Mouse (Mus musculus): ENCODE results near the gene Ttc7b.

The Ttc7b gene

DNA sequence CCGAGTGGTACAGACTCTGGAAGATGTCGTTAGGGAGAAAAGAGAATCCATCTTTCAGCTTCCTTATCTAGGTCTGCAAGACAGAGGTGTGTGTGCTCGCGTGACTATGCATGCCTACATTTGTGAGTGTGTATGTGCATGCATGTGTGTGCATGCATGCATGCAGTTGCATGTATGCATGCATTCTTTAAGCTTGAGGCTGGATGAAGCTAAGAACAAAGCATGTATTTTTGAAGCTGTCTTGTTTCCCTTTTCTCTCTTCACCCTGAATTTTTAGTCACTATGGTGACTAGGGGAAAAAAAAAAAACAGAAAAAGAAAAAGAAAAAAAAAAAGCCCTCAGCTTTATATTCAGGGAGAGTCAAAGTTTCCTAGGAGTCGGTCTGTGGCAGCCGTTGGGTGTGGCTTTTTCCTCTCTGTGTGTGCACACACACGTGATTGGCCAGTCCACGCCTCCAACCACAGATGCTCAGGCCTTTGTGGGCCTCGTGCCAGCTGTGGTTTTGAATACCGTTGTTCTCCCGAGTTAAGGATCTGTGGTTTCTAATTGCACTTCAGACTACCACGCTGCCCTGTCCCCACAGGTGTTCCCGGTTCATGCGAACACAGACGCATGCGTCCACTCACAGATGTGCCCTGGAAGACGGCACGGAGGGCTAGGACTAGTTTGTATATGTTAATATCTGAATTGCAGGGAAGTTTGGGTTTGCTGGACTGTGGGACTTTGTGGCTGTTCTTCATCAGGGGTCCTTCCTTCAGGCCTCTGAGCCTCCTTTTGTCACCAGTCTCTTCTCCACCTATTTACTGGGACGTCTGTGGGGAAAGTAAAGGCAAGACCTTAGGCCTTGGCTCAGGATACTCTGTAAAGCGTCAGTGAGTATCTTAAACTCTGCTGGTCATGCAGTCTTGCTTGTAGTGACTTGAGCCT, 243.8 kb downstream of the Ttc7b start:
- peak; percentile 85 to 87 for DNase-seq (ENCODE audit: low spot score in 2 of 2)

DNA sequence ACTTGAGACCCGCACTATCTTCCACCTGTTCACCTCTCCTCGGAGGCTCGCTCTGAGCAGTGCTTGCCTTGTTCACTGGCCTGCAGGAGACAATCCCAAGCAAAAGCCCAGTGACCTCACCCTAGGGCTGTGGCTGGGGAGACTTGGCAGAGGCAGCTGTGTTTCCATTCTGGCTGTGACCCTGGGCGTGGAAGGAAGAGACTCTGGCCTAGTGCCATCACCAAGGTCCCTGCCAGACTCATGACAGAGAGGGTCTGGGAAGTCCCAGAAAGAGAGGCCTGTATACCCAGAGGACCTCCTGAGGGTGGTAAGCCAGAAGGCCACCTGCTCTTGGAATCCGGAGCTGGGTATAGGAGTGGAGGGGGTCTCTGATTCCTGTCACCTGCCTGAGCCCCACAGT, 244.8 kb downstream of the Ttc7b start:
- peak; percentile 95 for DNase-seq (ENCODE audit: low spot score in 2 of 2)

DNA sequence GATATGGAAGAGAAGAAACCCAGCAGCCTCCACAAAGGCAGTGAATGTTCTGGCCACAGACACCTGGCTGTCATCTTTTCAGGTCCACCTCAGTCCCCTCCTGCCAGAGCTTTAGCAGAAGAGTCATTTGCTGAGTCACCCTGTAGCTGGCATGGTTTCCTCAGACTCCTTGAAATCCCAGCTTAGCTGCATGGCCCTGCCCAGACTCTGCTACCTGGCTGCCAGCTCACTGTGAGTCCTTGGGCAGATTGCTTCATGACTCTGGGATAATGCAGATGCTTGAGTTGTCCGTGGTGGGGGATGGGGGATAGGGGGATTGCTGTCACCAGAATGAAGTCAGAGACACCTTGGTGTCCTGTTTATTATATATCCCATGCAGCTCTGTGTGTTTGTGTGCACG, 247.6 kb downstream of the Ttc7b start:
- no peak for DNase-seq (ENCODE audit: low spot score in 2 of 2)

DNA sequence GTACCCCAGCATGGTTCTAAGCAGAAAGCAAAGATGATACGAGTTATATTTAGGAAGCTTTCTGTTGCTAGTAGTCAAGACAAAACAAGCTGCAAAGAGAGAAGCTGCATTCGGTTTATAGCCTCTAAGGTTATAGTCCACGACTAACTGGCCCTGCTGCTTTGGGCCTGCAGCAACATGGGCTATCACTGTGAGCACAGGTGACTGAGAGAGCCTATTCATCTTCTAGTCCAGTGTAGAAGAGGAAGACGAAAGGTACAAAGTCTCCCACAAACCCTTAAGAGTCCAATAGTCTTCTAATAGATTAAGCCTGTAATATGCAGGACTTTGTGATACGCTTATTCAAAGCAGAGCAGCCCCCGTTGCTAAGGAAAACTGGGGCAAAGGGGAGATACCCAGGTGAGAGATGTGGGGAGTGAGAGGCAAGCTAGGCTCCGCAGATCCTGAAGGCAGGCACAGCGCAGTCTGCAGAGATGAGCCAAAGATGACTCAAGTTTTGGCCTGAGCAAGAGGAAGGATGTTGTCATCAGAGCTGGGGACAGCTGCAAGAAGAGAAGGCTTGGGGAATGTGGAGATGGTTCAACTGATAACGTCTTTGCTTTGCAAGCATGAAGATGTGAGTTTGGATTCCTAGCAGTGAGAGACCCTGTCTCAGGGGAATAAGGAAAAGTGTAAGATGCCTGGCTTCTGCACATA, 250.5 kb downstream of the Ttc7b start:
- DNase-seq (ENCODE audit: low spot score in 2 of 2), result peak in 1 of 2 experiments; percentile 56

DNA sequence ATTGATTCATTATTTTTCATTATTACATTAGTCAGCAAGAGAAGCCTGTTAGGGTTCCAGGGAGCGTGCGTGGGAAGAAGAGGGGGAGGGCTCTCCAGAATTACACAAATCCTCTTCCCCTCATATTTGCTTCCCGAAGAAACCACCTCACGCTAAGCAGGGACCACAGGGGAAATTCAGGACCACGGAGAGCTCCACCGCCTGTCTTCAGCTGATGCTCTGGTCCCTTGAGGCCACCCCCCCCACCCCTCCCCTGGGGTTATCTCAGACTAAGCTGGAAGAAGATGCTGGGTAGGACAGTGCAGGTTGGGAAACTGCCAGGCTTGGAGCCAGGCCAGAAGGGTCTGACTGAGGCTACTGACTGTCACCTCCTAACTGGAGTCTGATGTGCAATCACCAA, 252.6 kb downstream of the Ttc7b start:
- DNase-seq (ENCODE audit: low spot score in 2 of 2), result no peak

DNA sequence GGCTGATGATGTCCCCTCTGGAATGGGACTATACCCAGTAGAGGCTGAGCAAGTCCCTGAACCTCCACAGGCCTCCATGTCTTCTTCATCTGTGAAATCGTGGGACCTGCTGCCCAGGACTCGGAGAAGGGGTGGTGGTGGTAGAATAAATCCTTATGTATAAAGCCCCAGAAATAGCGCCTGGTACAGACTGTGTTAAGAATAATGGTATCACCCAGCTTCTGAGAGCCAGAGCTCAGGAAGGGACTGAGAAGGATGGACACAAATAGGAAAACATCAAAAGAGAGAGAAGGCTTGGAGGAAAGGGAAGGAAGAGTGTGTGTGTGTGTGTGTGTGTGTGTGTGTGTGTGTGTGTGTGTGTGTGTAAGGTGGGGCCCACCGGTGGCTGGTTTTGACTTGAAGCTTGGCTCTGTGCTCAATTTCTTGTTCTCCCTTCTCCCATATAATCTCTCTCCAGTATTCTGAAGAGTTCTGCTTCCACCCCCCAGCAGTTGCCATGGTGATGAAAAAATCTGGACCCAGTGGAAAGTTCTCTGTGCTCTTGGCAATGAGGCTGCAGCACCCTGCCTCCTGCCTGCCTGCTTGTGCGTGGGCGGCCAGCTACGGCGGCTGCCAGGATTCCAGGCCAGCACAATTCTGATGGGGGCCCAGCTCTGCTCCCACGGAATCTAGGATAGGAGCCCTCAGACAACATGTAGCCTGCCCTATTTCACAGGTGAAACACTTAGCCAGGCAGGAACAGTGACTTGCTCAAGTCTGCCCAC, 254.9 kb downstream of the Ttc7b start:
- peak; percentile 63 to 65 for DNase-seq (ENCODE audit: low spot score in 2 of 2)

DNA sequence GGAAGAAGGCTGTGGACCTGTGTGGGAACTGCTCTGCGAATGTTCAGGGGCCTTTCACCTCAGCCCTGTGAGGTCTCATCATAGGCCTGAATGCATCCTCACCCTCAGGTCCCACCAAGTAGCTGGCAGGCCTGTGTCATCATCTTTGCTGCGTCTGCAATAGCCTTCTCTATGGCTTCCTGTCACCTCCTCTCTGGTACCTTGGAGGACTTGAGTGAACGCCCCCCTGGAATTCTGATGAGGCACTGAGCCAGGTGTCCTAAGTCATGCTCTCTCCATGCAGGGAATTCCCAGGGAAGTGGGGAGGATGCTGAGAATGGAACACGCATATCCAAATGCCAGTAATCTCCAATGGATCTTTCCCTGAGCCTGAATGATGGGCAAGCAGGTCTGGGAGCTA, 255.7 kb downstream of the Ttc7b start:
- no peak for DNase-seq (ENCODE audit: low spot score in 2 of 2)

DNA sequence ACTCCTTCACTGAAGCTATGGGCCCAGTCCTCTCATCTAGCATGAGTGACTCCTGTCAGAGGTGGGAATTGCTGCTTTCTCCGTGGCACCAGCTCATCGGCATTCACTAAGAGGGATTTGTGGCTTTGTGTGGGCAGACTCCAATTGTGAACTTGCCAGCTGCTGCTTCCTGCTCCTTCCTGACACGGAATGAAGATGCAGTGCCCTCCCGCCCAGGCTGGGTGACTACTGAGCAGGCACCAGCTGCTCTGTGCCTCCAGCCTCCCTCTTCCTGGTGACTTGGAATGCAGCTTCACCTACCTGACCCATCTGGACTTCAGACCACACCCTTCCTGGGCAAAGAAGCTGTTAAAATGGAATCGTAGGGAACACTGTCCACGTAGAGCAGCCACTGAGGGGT, 257.8 kb downstream of the Ttc7b start:
- no peak for DNase-seq (ENCODE audit: low spot score in 2 of 2)

DNA sequence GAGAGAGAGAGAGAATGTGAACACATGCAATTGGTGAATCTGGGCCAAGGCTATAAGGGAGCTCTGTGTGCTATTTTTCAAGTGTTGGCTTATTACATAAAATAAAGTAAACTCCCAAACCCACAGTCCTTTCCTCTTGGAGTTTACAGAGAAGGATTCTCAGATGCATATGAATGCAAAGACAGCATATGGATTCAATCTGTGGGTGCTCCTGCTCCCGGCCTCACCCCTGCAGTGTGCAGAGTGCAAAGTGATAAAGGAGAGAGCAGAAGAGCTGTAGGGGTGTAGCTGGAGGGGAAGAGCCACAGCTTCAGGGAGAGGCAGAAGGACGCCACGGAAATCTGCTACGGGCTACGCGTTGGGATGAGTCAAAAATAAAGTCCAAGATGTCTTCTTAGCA, 258.9 kb downstream of the Ttc7b start:
- DNase-seq (ENCODE audit: low spot score in 2 of 2), result no peak

DNA sequence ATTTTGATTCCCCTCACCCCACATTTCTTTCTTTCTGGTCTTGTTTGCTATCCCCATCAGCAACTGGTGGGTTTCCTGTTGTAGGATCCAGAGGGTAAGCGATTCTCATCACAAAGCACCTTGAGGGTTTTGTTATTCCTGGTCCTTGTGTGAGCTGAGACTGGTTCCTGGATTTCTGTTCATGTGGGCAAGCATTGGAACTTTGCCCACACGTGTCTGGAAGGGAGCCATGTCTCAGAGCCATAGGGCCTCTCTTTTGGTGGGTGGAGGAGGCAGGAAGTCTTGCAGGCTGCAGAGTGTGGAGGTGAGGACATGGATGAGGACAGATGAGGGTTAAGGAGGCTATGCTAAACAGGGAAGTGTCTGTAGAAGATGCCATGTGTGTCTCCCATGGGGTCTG, 260.5 kb downstream of the Ttc7b start:
- no peak for DNase-seq (ENCODE audit: low spot score in 2 of 2)

DNA sequence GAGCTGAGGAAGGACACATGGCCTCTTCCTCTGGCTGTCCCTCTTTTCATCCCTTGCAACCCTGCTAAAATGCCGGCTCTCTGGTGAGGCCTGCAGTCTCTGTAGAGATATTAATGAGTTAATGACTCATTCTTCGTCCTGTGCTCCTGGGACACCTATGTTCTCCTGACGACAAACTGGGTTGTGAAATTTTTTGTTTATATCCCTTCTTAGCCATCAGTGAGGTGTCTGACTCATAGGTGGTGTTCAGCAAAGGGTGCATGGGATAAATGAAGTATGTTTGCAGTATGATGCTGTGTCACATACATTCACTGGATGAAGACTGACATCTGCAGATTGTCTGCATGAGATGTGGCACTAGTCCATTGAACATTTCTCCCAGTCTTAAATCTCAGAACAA, 262.8 kb downstream of the Ttc7b start:
- DNase-seq (ENCODE audit: low spot score in 2 of 2), result no peak

DNA sequence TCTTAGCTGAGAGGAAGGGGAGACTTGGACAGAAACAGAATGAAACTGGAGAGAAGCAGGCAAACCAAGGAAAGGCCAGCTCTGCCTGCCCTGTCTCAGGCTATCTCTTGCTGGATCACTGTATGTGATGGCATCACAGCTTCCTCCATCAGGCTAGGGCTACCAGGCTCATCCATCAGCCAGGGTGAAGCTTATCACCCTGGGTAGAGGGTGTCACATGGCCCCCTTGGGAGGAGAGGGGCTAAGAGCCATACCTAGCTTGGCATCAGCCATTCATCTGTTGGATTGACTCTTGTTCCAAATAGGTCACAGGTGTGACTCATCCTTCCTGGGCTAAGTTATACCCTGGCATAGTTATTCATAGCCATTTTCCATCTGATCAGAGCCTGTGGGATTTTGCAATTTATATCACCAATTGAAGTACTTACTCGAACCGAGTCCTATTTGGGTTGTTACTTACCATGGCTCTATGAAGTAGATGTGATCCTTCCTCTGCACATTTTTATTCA, 265.1 kb downstream of the Ttc7b start:
- no peak for DNase-seq (ENCODE audit: low spot score in 2 of 2)

DNA sequence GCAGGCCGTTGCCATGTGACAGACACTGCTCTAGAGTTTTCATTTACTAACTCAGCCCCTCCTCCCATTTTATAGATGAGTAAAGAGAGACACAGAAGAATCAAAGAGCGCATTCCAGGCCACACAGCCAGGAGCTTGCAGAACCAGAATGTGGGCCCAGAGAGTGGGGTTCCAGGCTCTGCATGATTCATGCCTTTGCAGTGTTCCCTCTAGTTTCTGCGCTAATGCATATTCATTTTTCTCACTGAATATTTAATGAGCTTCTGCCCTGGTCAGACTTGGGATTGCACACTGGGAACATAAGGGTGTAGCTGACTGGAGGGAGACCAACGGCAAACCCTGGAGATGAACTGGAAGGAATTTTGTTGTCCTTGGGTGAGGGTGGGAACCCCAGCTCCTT, 266.2 kb downstream of the Ttc7b start:
- no peak for DNase-seq (ENCODE audit: low spot score in 2 of 2)

Data from heart, adult 9 months (tissue).